Mouse (Mus musculus) heart, adult 2 months (tissue): ENCODE measurements at regions not wholly inside any gene's neighbourhood (a gene's known extent, or its start where the extent isn't known, plus 50 kb on each side); places are given as distances from the start of the nearest gene placed in this dataset.

Experiments used
- DNase-seq, 2 experiments: peaks; one replicate each; pipeline ENCODE4 v3.0.0; 2021
- H3K27ac ChIP-seq: fragments of 200-600 bp; 2 replicates; pipeline ENCODE4 v1.8.1; 2022
- H3K27me3 ChIP-seq: fragments of 200-500 bp; 2 replicates; pipeline ENCODE4 v1.6.1; 2012; ENCODE audit warnings: mild to moderate bottlenecking, low read length, inconsistent platforms, mixed read lengths; ENCODE audit not compliant: control insufficient read depth, insufficient read depth
- H3K36me3 ChIP-seq: fragments of 200-500 bp; 2 replicates; pipeline ENCODE4 v1.6.1; 2012; ENCODE audit warnings: low read length, inconsistent platforms; ENCODE audit not compliant: control insufficient read depth, insufficient read depth
- H3K4me1 ChIP-seq: fragments of 200-500 bp; 2 replicates; pipeline ENCODE4 v1.6.1; 2011; ENCODE audit warnings: low read length; ENCODE audit not compliant: control insufficient read depth, insufficient read depth
- H3K4me3 ChIP-seq: fragments of 200-600 bp; 2 replicates; pipeline ENCODE4 v1.8.1; 2022
- H3K79me2 ChIP-seq: fragments of 200-500 bp; replicated peaks from 2 replicates; pipeline ENCODE4 v1.6.1; 2012; ENCODE audit warnings: mild to moderate bottlenecking, inconsistent platforms, low read length, moderate library complexity, mixed read lengths; ENCODE audit not compliant: control insufficient read depth, insufficient read depth
- H3K9ac ChIP-seq: fragments of 200-500 bp; 2 replicates; pipeline ENCODE4 v1.6.1; 2012; ENCODE audit warnings: low read depth, mild to moderate bottlenecking, control low read depth, inconsistent platforms, low read length, mixed read lengths
- CTCF ChIP-seq: fragments of 200-600 bp; IDR thresholded peaks from 2 replicates; pipeline ENCODE4 v1.8.1; 2022; ENCODE audit warnings: antibody characterized with exemption, mild to moderate bottlenecking, moderate library complexity
- EP300 ChIP-seq: fragments of 200-500 bp; IDR thresholded peaks from 2 replicates; pipeline ENCODE4 v1.6.1; 2011; ENCODE audit warnings: low read depth, low read length, control low read depth; ENCODE audit not compliant: insufficient read depth
- POLR2A ChIP-seq: fragments of 200-500 bp; IDR thresholded peaks from 2 replicates; pipeline ENCODE4 v1.6.1; 2011; ENCODE audit warnings: mild to moderate bottlenecking, low read depth, low read length, control low read depth; ENCODE audit not compliant: insufficient read depth
- WGBS: fragments of 180-500 bp; shearing (Covaris S2); methylation state at CpG from one replicate; pipeline ENCODE4 v1.1.7; 2018; 5-methylcytosine and 5-hydroxymethylcytosine counted together
- intact Hi-C: fragments of 180-260 bp; cut with DNase I; formaldehyde crosslinking; loops from one replicate; pipeline ENCODE4 v1.15.1; 2025

- H3K4me3 ChIP-seq: no peak overlapping the region
- TF ChIP-seq CTCF: no peak
- no peak for TF ChIP-seq EP300
- TF ChIP-seq POLR2A: no peak
- no peaks in the 10 kb centered on the region for H3K79me2 ChIP-seq
- H3K9ac ChIP-seq: no peak overlapping the region
- H3K36me3 ChIP-seq: no peaks in the 10 kb centered on the region
- 80% methylated on average over 8 of the region's 8 CpGs for WGBS
- peaks cover 15% of the 10 kb centered on the region for H3K4me1 ChIP-seq
- no peak for DNase-seq
- no peaks in the 10 kb centered on the region for H3K27me3 ChIP-seq
- peak overlapping the region; percentile 99 for H3K27ac ChIP-seq
- intact Hi-C loops: loop anchor here (5.0 kb wide), 6 partner anchors 148 to 778 kb away; no protein-coding TSS in a partner anchor
Measured at GRCm38 (mm10) chr16:25060266-25060665, 226.4 kb upstream of the Tprg start.

- H3K27ac ChIP-seq: peak overlapping the region; percentile 38
- H3K9ac ChIP-seq: no peak overlapping the region
- intact Hi-C loops: loop anchor here (2.0 to 5.0 kb wide), 7 partner anchors 149 to 779 kb away; no protein-coding TSS in a partner anchor
Measured at GRCm38 (mm10) chr16:25061631-25062030, 225.0 kb upstream of the Tprg start.

DNA sequence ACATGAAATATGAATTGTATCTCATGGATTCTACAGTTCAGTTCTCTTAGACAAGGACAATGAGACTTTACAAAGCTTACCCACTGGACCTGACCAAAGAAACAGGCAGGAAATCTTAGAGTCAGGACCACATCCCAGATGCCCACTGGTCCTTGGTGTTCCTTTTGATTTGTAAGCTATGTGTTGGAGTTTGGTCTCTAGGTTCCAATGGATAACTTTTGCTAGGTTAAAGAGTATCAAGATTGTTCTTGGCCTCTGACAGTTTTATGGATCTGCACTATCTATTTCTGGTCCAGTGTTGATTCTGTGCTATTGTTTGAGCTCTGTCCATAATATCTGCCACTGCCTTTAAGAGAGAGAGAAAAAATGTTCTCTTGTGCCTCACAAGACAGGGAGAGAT is 222.6 kb upstream of the Tprg start:
- Histone ChIP-seq H3K27ac (peak overlapping the region; percentile 26; the same call in 1 of the 2 replicates), H3K4me3 (no peak overlapping the region), H3K79me2 (no peaks in the 10 kb centered on the region)

More at GRCm38 (mm10) chr16:25061631-25062030, 225.0 kb upstream of the Tprg start:
- Histone ChIP-seq H3K4me3 (no peak overlapping the region), H3K79me2 (no peaks in the 10 kb centered on the region), H3K4me1 (peaks cover 16% of the 10 kb centered on the region), H3K27me3 (no peaks in the 10 kb centered on the region), H3K36me3 (no peaks in the 10 kb centered on the region)
- TF ChIP-seq CTCF: no peak
- TF ChIP-seq EP300: no peak
- TF ChIP-seq POLR2A: no peak
- WGBS: 61% methylated on average over 4 of the region's 4 CpGs
- no peak for DNase-seq

GRCm38 (mm10) chr16:25064538-25064937 is 222.1 kb upstream of the Tprg start:
- H3K4me3 ChIP-seq: no peak overlapping the region
- H3K36me3 ChIP-seq: peaks cover 4% of the 10 kb centered on the region; the same call in 1 of the 2 replicates
- H3K79me2 ChIP-seq: no peaks in the 10 kb centered on the region
- peaks cover 9% of the 10 kb centered on the region for H3K4me1 ChIP-seq
- no peak overlapping the region for H3K9ac ChIP-seq
- H3K27ac ChIP-seq: peak overlapping the region; percentile 26; the same call in 1 of the 2 replicates
- intact Hi-C loops: loop anchor here (1.0 to 5.0 kb wide), 7 partner anchors 152 to 1081 kb away; no protein-coding TSS in a partner anchor
- WGBS: 9% methylated on average over 4 of the region's 4 CpGs
- DNase-seq: peak; percentile 87 to 88
- no peaks in the 10 kb centered on the region for H3K27me3 ChIP-seq
- TF ChIP-seq POLR2A (no peak), CTCF (peak; percentile 87), EP300 (peak; percentile 98)

More for the DNA sequence above, 222.6 kb upstream of the Tprg start:
- DNase-seq: no peak
- H3K36me3 ChIP-seq: peaks cover 4% of the 10 kb centered on the region; the same call in 1 of the 2 replicates
- H3K27me3 ChIP-seq: no peaks in the 10 kb centered on the region
- H3K9ac ChIP-seq: no peak overlapping the region
- intact Hi-C loops: loop anchor here (1.0 to 5.0 kb wide), 8 partner anchors 152 to 1081 kb away; no protein-coding TSS in a partner anchor
- H3K4me1 ChIP-seq: peaks cover 10% of the 10 kb centered on the region
- TF ChIP-seq POLR2A: no peak

DNA sequence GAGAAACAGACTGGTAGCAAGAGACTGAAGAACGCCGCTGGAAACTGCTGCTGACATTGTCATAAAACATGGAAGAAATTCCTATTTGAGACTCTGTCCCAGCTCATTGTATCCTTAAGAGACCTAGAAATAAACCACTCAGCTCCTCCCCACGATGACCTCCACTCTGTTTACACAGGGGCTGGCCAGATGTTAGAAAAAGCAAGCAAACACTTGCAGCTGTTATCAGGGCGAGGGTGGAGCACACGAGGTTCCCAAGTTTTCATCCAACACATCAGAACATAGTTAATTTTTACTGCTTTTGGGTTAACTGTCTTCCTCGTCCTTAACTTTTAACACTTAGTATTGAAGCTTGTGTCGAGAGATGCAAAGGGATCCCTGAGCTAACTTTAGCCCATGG is 219.8 kb upstream of the Tprg start:
- peaks cover 4% of the 10 kb centered on the region; the same call in 1 of the 2 replicates for H3K36me3 ChIP-seq
- peak in 1 of 2 experiments; percentile 50 for DNase-seq
- 0 out of 2 replicates have a peak, but pooled peaks have one; percentile 20 for TF ChIP-seq POLR2A
- peak; percentile 54; the same call in 1 of the 2 replicates for TF ChIP-seq EP300
- TF ChIP-seq CTCF: no peak
- H3K4me1 ChIP-seq: peaks cover 6% of the 10 kb centered on the region
- 34% methylated on average over 7 of the region's 7 CpGs for WGBS
- H3K9ac ChIP-seq: no peak overlapping the region
- H3K27ac ChIP-seq: peak overlapping the region; percentile 63
- H3K27me3 ChIP-seq: no peaks in the 10 kb centered on the region
- H3K79me2 ChIP-seq: no peaks in the 10 kb centered on the region
- intact Hi-C loops: loop anchor here (5.0 kb wide), 1 partner anchor 195 kb away; no protein-coding TSS in a partner anchor
- H3K4me3 ChIP-seq: no peak overlapping the region

DNA sequence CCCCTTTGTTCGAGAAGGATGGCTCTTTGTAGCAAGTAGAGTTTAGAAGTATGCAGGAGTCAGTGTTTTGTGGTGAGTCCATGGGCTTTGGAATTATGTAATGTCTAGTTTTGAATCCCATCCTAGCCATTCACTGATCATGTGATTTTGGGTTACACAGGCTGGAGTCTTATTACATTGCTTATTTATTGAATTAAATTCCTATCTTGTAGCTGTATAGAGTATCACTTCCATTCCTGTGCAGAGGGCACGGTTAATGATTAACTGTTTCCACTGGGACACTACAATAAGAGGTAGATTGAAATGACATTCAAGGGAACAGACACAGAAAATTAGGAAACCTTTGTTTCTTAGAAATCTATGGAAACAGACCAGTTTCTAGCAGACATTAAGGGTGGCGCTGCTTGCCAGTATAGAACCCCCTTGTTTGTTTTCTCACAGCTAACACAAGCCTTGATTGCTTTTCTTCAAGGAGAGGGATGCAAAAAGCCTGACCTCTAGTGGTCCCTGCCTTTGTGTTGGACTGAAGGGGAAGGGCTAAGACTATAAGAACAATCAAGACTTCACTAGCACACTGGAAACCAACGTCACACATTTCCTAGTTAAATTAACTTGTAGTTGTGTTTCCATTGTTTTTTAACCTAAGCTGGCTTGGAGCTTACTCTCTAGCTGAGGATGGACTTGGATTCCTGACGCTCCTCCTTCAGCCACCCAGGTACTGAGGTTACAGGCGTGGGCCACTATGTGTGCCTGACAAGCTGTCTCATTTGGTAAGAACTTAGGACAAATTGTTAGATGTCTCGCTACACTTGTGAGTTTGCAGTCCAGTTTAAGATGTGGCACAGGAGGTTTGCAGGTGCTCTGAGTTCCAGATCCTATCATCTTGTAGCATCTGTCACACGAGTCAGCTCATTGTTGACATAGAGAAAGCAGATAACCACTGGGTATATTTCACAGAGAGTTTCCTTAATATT is 219.1 kb upstream of the Tprg start:
- Histone ChIP-seq H3K36me3 (peaks cover 4% of the 10 kb centered on the region; the same call in 1 of the 2 replicates), H3K27ac (peak overlapping the region; percentile 63), H3K4me1 (peaks cover 6% of the 10 kb centered on the region), H3K4me3 (no peak overlapping the region), H3K27me3 (no peaks in the 10 kb centered on the region), H3K9ac (no peak overlapping the region), H3K79me2 (no peaks in the 10 kb centered on the region)
- TF ChIP-seq POLR2A: no peak
- no peak for TF ChIP-seq EP300
- peak; percentile 74 for TF ChIP-seq CTCF
- intact Hi-C loops: loop anchor here (5.0 kb wide), 1 partner anchor 195 kb away; no protein-coding TSS in a partner anchor
- WGBS: 58% methylated on average over 8 of the region's 8 CpGs
- no peak for DNase-seq
